Mouse (Mus musculus): Measurements from ENCODE around the gene Klhl3. TPM values are rescaled to one million over a fixed set of nuclear protein-coding genes. Genes with fewer than 3 reads are reported as not detected.
A peak's percentile ranks its signal among the peaks of the same experiment; 100 is the strongest.

The Klhl3 gene
- polyA plus RNA-seq, 1 experiment from 2014 or later, result 2.7 TPM

DNA sequence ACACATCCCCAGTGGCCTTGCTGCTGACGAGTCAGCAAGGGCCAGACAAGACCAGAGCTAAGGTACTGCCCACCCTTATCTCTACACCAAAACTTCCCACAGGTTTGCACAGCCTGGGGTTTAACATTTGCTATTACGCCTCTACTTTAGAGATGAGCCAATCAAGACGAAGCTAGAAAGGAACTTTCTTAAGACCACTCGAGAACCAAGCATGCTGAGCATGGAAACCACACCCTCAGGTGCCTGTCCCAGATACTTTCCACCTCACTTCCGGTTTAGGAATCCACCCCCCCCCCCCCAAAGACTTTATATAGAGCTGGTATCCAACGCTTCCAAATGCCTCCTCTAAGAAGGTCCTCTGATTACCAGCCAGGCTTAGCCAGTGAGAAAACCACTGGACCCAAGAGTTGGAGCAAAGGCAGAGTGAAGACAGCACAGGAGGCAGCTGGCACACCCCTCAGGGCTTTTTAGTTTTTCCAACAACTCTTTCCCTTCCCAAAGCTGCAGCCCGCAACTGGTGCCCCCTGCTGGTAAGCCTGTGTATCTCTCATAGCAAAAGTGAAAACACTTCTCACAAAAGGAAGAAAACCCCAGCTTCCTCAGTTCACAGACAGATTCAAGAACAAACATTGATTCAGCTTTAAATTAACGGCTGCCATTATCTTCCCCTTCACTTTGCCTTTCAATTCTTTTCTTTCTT lies 4.1 kb upstream of the Klhl3 start:
- TF ChIP-seq EP300 (IDR thresholded peaks at IDR 0.05) (no peak; the same call in 1 of the 2 replicates), CTCF (IDR thresholded peaks at IDR 0.05) (peak; percentile 82)
- 46% methylated on average over 8 of the region's 8 CpGs for WGBS
- Histone ChIP-seq H3K4me3 (ENCODE audit: low read depth, low read length) (no peak overlapping the region), H3K4me1 (ENCODE audit: insufficient read depth, low read depth, low read length) (peaks cover 6% of the 10 kb centered on the region; the same call in 1 of the 2 replicates), H3K9ac (replicated peaks; ENCODE audit: low read depth) (no peak overlapping the region), H3K4me2 (replicated peaks; ENCODE audit: low read depth, low read length) (no peak overlapping the region), H3K27me3 (replicated peaks; ENCODE audit: insufficient read depth, low read length) (no peaks in the 10 kb centered on the region), H3K36me3 (ENCODE audit: insufficient read depth, low read length) (no peaks in the 10 kb centered on the region), H3K9me3 (ENCODE audit: low read length) (no peaks in the 10 kb centered on the region), H3K27ac (ENCODE audit: low read length) (0 out of 2 replicates have a peak overlapping the region, but pooled peaks have one; percentile 51)
- DNase-seq (ENCODE audit: low spot score) (peak; percentile 83), ATAC-seq (peak; percentile 71)

DNA sequence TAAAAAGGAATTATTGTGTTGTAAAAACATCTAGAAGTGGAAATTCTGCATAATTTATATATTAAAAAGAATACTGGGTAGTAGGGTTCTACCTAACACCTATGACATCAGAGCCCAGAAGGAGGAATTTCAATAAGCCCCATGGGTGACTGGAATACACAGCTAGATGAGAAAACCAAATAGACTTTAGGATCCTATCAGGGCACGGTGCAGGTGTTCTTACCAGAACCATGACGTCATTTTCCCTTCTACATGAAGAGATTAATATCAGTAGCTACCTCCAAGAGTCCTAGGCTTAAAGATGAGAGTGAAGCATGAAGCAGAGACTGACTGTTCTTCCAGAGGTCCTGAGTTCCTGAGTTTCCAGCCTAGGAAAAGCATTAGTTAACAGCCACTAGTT lies 3.4 kb upstream of the Klhl3 start:
- Histone ChIP-seq H3K4me1 (ENCODE audit: insufficient read depth, low read depth, low read length) (peaks cover 12% of the 10 kb centered on the region; the same call in 1 of the 2 replicates), H3K4me2 (replicated peaks; ENCODE audit: low read depth, low read length) (no peak overlapping the region), H3K9me3 (ENCODE audit: low read length) (no peaks in the 10 kb centered on the region), H3K27ac (ENCODE audit: low read length) (no peak overlapping the region), H3K4me3 (ENCODE audit: low read depth, low read length) (no peak overlapping the region), H3K36me3 (ENCODE audit: insufficient read depth, low read length) (no peaks in the 10 kb centered on the region), H3K27me3 (replicated peaks; ENCODE audit: insufficient read depth, low read length) (no peaks in the 10 kb centered on the region), H3K9ac (replicated peaks; ENCODE audit: low read depth) (no peak overlapping the region)
- no peak for DNase-seq (ENCODE audit: low spot score)
- 69% methylated on average over 2 of the region's 2 CpGs for WGBS
- TF ChIP-seq EP300 (IDR thresholded peaks at IDR 0.05) (no peak), CTCF (IDR thresholded peaks at IDR 0.05) (no peak)
- no peak for ATAC-seq

GRCm38 (mm10) chr13:58115227-58115626 lies 1.8 kb upstream of the Klhl3 start:
- TF ChIP-seq CTCF (IDR thresholded peaks at IDR 0.05) (no peak), EP300 (IDR thresholded peaks at IDR 0.05) (0 out of 2 replicates have a peak, but pooled peaks have one; percentile 57)
- Histone ChIP-seq H3K9ac (replicated peaks; ENCODE audit: low read depth) (no peak overlapping the region), H3K27ac (ENCODE audit: low read length) (no peak overlapping the region), H3K9me3 (ENCODE audit: low read length) (no peaks in the 10 kb centered on the region), H3K4me1 (ENCODE audit: insufficient read depth, low read depth, low read length) (peaks cover 12% of the 10 kb centered on the region; the same call in 1 of the 2 replicates), H3K27me3 (replicated peaks; ENCODE audit: insufficient read depth, low read length) (no peaks in the 10 kb centered on the region), H3K36me3 (ENCODE audit: insufficient read depth, low read length) (no peaks in the 10 kb centered on the region), H3K4me3 (ENCODE audit: low read depth, low read length) (no peak overlapping the region), H3K4me2 (replicated peaks; ENCODE audit: low read depth, low read length) (no peak overlapping the region)
- ATAC-seq, result peak; percentile 60
- peak; percentile 79 for DNase-seq (ENCODE audit: low spot score)
- 20% methylated on average over 13 of the region's 13 CpGs for WGBS

DNA sequence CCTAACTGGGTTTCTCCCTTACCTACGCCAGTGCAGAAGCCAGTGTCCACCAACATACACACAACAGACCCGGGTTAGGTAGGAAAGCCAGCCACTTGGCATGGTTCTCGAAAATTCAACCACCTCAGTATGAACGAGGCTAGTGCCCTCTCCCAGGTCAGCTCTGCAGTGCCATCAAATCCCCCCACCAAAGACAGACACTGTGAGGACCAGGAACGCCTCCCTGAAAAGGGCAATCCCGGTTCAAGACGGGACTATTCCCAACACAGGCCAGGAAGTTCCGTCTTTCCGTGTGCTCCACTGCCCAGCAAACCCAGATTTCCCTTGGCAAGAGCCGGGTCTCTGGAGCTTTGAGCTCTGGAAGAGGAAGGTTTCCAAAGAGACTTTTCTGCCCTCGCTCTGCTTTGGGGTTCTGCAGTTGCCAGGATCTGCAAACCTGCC lies 771 bp downstream of the Klhl3 start:
- Histone ChIP-seq H3K4me3 (ENCODE audit: low read depth, low read length) (peak overlapping the region; percentile 46), H3K27me3 (replicated peaks; ENCODE audit: insufficient read depth, low read length) (no peaks in the 10 kb centered on the region), H3K9ac (replicated peaks; ENCODE audit: low read depth) (peak overlapping the region; percentile 39), H3K4me2 (replicated peaks; ENCODE audit: low read depth, low read length) (peak overlapping the region; percentile 74), H3K9me3 (ENCODE audit: low read length) (no peaks in the 10 kb centered on the region), H3K36me3 (ENCODE audit: insufficient read depth, low read length) (no peaks in the 10 kb centered on the region), H3K4me1 (ENCODE audit: insufficient read depth, low read depth, low read length) (peaks cover 12% of the 10 kb centered on the region; the same call in 1 of the 2 replicates), H3K27ac (ENCODE audit: low read length) (no peak overlapping the region)
- DNase-seq (ENCODE audit: low spot score) (no peak), ATAC-seq (no peak)
- TF ChIP-seq CTCF (IDR thresholded peaks at IDR 0.05) (no peak), EP300 (IDR thresholded peaks at IDR 0.05) (no peak)
- 9% methylated on average over 11 of the region's 11 CpGs for WGBS

- H3K4me2 ChIP-seq (replicated peaks; ENCODE audit: low read depth, low read length), result peak overlapping the region; percentile 74
- H3K36me3 ChIP-seq (ENCODE audit: insufficient read depth, low read length), result no peaks in the 10 kb centered on the region
- no peaks in the 10 kb centered on the region for H3K27me3 ChIP-seq (replicated peaks; ENCODE audit: insufficient read depth, low read length)
- peak overlapping the region; percentile 46; the same call in 1 of the 2 replicates for H3K4me3 ChIP-seq (ENCODE audit: low read depth, low read length)
- TF ChIP-seq EP300 (IDR thresholded peaks at IDR 0.05) (no peak), CTCF (IDR thresholded peaks at IDR 0.05) (no peak)
- DNase-seq (ENCODE audit: low spot score), result no peak
- no peaks in the 10 kb centered on the region for H3K9me3 ChIP-seq (ENCODE audit: low read length)
- peaks cover 12% of the 10 kb centered on the region; the same call in 1 of the 2 replicates for H3K4me1 ChIP-seq (ENCODE audit: insufficient read depth, low read depth, low read length)
- 54% methylated on average over 10 of the region's 10 CpGs for WGBS
- peak overlapping the region; percentile 39; the same call in 1 of the 2 replicates for H3K9ac ChIP-seq (replicated peaks; ENCODE audit: low read depth)
- no peak overlapping the region for H3K27ac ChIP-seq (ENCODE audit: low read length)
- no peak for ATAC-seq
Observed at GRCm38 (mm10) chr13:58112191-58112590, 1.2 kb downstream of the Klhl3 start.

DNA sequence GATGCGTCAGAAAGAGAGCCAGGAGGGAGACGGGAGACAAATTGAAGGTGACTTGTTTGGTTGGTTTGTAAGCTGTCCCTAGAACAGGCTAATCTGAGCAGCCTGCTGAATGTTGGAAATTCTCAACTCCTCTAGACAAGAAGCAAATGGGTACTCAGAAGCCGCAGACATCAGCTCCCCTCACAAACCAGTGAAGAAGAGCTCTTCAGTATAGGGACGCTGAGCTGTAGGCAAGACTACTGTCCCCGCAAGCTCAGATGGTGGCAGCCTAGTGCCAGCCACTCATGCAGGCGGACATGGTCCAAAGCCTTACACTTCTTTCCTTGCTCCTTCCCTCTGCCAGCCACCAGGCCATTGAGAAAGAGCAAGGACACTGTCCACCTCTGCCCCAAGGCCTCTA lies 2.1 kb downstream of the Klhl3 start:
- Histone ChIP-seq H3K4me3 (ENCODE audit: low read depth, low read length) (no peak overlapping the region), H3K9ac (replicated peaks; ENCODE audit: low read depth) (no peak overlapping the region), H3K4me2 (replicated peaks; ENCODE audit: low read depth, low read length) (no peak overlapping the region), H3K36me3 (ENCODE audit: insufficient read depth, low read length) (no peaks in the 10 kb centered on the region), H3K4me1 (ENCODE audit: insufficient read depth, low read depth, low read length) (peaks cover 12% of the 10 kb centered on the region; the same call in 1 of the 2 replicates), H3K9me3 (ENCODE audit: low read length) (no peaks in the 10 kb centered on the region), H3K27ac (ENCODE audit: low read length) (no peak overlapping the region), H3K27me3 (replicated peaks; ENCODE audit: insufficient read depth, low read length) (no peaks in the 10 kb centered on the region)
- no peak for DNase-seq (ENCODE audit: low spot score)
- WGBS, result 91% methylated on average over 6 of the region's 6 CpGs
- no peak for ATAC-seq
- TF ChIP-seq EP300 (IDR thresholded peaks at IDR 0.05) (no peak), CTCF (IDR thresholded peaks at IDR 0.05) (no peak)
